Mouse (Mus musculus) limb, embryonic 10.5 days (tissue): Measurements from ENCODE around the gene Slc38a4. TPM values are rescaled to one million over a fixed set of nuclear protein-coding genes. Genes with fewer than 3 reads are reported as not detected.

Experiments used
- DNase-seq: peaks from one replicate; pipeline ENCODE4 v3.0.0-alpha.2; 2017; ENCODE audit warnings: low spot score
- H3K27ac ChIP-seq: fragments of 300-500 bp; sonication (generic); 2 replicates; pipeline ENCODE4 v1.5.1; 2016; ENCODE audit warnings: mild to moderate bottlenecking
- H3K27me3 ChIP-seq: fragments of 300-500 bp; sonication (generic); 2 replicates; pipeline ENCODE4 v1.6.1; 2016; ENCODE audit warnings: low read depth, mild to moderate bottlenecking; ENCODE audit not compliant: poor library complexity, severe bottlenecking
- H3K36me3 ChIP-seq: fragments of 300-500 bp; sonication (generic); 2 replicates; pipeline ENCODE4 v1.6.1; 2016; ENCODE audit warnings: mild to moderate bottlenecking, moderate library complexity
- H3K4me1 ChIP-seq: fragments of 300-500 bp; sonication (generic); 2 replicates; pipeline ENCODE4 v1.6.1; 2016
- H3K4me3 ChIP-seq: fragments of 300-500 bp; sonication (generic); 2 replicates; pipeline ENCODE4 v1.5.1; 2016; ENCODE audit warnings: mild to moderate bottlenecking, moderate library complexity
- H3K9me3 ChIP-seq: fragments of 300-500 bp; sonication (generic); replicated peaks from 2 replicates; pipeline ENCODE4 v1.6.1; 2016; ENCODE audit warnings: mild to moderate bottlenecking
- WGBS: fragments of 180-500 bp; shearing (Covaris S2); methylation state at CpG from one replicate; pipeline ENCODE4 v1.1.7; 2016; 5-methylcytosine and 5-hydroxymethylcytosine counted together
- polyA plus RNA-seq: library from polyadenylated mRNA; unstranded; fragments of >200 nt; fragmentation: Nextera tagmentation; extraction: Ambion mirVana; gene quantifications from 2 replicates; pipeline ENCODE4 v1.2.1, GENCODE M21; 2016

Gene Slc38a4
- polyA plus RNA-seq, 1 experiment from 2014 or later: 77.5 TPM

DNA sequence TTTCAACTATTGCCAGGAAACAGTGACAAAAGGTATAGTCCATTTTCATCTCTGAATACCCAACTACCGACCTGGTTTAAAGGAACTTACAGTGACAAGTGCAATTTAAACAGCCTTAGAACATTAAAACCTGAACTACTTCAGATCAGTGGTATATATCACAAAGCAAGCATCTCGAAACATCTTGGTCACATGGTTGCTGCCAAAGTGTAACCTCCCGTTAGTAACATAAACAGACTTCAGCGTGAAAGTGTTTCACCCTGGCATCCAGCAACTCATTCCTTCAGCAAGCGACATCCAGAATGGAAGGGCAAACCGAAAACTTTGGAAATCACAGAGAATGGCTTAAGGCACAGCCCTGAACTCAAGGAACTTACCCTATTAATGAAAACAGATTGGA lies 29.1 kb downstream of the Slc38a4 start:
- no peaks in the 10 kb centered on the region for H3K36me3 ChIP-seq
- H3K4me1 ChIP-seq: peaks cover 15% of the 10 kb centered on the region
- no peak overlapping the region for H3K27ac ChIP-seq
- no peak for DNase-seq
- 86% methylated on average over 6 of the region's 6 CpGs for WGBS
- H3K4me3 ChIP-seq: no peak overlapping the region
- H3K27me3 ChIP-seq: no peaks in the 10 kb centered on the region
- no peaks in the 10 kb centered on the region for H3K9me3 ChIP-seq

DNA sequence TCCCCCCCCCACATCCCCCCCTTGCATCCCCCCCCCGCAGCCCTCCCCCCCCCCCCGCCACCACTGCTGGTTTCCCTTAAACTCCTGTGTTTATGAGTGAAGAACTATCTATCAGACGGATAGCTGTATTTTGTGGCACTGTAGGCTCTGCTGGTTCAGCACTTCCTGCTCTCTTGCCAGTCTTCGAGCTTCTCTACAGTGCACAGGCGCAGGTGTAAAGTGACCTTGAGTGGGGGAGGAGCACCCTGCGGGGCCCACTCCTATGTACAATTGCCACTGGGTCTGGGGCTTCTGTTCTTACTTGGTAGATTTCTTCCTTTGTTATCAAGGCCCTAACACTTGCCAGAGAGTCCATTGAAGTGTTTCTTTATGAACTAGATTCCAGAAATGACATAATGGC lies 33.0 kb downstream of the Slc38a4 start:
- H3K27me3 ChIP-seq: no peaks in the 10 kb centered on the region
- H3K9me3 ChIP-seq: no peaks in the 10 kb centered on the region
- peaks cover 6% of the 10 kb centered on the region for H3K36me3 ChIP-seq
- peaks cover 7% of the 10 kb centered on the region; the same call in 1 of the 2 replicates for H3K4me1 ChIP-seq
- no peak overlapping the region for H3K4me3 ChIP-seq
- 74% methylated on average over 6 of the region's 6 CpGs for WGBS
- no peak for DNase-seq
- H3K27ac ChIP-seq: no peak overlapping the region

DNA sequence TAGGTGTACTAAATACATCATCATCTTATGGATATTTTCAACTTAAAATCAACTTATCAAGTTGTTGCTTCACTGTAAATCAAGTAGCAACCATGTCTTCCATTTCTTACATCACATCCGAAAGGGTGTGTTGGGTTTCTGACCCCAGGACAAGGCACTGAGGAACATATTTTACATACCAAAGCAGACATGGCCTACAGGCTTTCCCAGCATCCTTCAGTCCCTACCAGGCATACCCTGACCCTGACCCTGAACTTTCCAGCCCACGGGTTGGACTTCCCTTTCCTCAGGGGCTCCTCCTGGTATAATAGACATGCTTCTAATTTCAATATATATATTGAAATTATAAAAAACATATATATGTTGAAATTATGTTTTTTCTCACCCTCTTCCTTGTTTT lies 33.5 kb downstream of the Slc38a4 start:
- Histone ChIP-seq H3K4me1 (0 out of 2 replicates have a peak, but pooled peaks cover 2% of the 10 kb centered on the region), H3K27me3 (no peaks in the 10 kb centered on the region)
- 94% methylated on average over 2 of the region's 2 CpGs for WGBS

DNA sequence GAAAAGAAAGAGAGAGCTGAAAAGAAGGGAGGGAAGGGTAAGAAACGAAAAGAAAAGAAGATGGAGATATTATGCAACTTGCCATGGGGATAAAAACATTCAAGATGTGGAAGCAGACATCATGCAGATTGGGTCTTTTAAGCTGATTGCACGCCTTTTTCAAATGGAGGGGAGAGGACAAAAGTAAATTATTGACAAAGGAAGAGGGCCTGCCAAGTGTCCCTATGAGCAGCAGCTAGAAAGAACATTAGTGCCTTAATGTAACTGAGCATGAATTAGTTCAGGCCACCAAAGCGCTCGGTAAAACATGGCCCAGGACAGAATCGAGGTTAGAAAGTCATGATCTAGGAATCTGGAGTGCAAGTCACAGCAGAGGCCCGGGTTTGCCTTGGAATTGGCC lies 35.5 kb downstream of the Slc38a4 start:
- no peak overlapping the region for H3K27ac ChIP-seq
- H3K4me3 ChIP-seq: no peak overlapping the region
- H3K27me3 ChIP-seq: no peaks in the 10 kb centered on the region
- H3K36me3 ChIP-seq: peaks cover 30% of the 10 kb centered on the region
- WGBS: 87% methylated on average over 6 of the region's 6 CpGs
- H3K9me3 ChIP-seq: no peaks in the 10 kb centered on the region
- H3K4me1 ChIP-seq: 0 out of 2 replicates have a peak, but pooled peaks cover 2% of the 10 kb centered on the region
- no peak for DNase-seq

More for the DNA sequence above, 33.5 kb downstream of the Slc38a4 start:
- Histone ChIP-seq H3K27ac (no peak overlapping the region), H3K36me3 (peaks cover 10% of the 10 kb centered on the region), H3K9me3 (no peaks in the 10 kb centered on the region), H3K4me3 (no peak overlapping the region)
- no peak for DNase-seq

DNA sequence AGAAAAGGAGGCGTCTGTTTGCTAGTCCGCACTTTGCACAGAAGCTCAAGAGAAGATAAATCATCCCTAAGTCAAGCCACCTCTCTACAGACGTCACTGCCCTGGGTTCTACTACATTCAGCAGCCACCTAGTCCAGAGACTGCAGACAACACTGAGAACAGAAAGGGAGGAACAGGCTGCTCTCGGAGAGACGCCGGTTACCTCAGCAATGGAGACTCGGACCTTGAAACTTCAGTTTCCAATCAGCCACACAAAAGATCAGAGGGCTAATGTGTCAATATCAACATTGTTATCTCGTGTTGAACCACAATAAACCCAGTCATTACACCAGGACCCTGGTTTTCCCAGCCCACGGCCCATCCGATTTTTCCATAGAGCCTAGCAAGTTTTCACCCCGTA lies 36.4 kb downstream of the Slc38a4 start:
- H3K27me3 ChIP-seq: no peaks in the 10 kb centered on the region
- H3K36me3 ChIP-seq: peaks cover 39% of the 10 kb centered on the region
- H3K27ac ChIP-seq: no peak overlapping the region
- 0 out of 2 replicates have a peak, but pooled peaks cover 2% of the 10 kb centered on the region for H3K4me1 ChIP-seq
- no peak overlapping the region for H3K4me3 ChIP-seq
- DNase-seq: no peak
- H3K9me3 ChIP-seq: no peaks in the 10 kb centered on the region
- 84% methylated on average over 11 of the region's 11 CpGs for WGBS

DNA sequence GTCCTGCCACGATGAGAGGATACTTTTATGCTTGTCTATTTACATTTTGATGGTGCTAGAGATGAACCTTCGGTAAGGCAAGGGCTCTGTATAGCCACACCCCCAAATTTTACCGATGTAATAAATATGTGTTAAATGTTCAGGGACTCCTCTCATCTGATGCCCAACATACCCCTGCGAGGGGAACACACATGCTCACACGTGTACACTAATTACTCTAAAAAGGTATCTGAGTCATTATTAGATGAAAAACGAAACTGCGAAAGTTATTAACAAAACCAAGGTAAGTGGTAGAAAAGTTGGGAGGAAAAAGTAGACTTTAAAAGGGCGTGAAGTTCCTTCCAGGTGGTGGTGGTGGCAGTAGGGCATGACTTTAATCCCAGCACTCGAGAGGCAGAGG lies 38.6 kb downstream of the Slc38a4 start:
- Histone ChIP-seq H3K9me3 (no peaks in the 10 kb centered on the region), H3K4me1 (no peaks in the 10 kb centered on the region), H3K27me3 (no peaks in the 10 kb centered on the region), H3K27ac (no peak overlapping the region), H3K4me3 (no peak overlapping the region), H3K36me3 (peaks cover 60% of the 10 kb centered on the region)
- no peak for DNase-seq
- 93% methylated on average over 9 of the region's 9 CpGs for WGBS

DNA sequence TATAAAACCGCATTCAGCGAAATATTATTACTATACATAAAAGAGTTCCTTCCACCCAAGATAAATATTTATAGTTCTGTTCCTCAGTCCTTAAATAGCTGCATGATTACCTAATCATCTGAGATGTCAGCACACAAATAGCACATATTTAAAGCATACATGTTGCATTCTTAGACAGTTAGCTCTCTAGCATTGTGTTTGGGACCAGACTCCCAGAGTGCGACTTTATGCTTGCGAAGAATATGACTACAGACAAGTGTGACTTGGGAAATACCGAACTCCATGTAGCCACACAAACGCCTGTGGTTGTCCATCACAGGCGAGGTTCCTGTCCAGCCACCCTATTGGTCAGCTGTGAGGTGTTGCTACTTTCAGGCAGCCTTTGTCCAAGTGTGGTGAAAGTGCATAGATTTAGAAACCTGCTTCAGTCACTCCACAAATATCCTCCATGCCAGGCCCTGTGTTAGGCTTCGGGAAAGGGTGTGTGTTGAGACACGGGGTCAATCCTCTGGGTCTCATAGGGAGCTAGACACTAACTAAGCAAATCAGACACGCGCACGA lies 40.6 kb downstream of the Slc38a4 start:
- Histone ChIP-seq H3K27me3 (no peaks in the 10 kb centered on the region), H3K36me3 (peaks cover 81% of the 10 kb centered on the region), H3K4me1 (no peaks in the 10 kb centered on the region), H3K27ac (0 out of 2 replicates have a peak overlapping the region, but pooled peaks have one; percentile 7), H3K4me3 (no peak overlapping the region), H3K9me3 (no peaks in the 10 kb centered on the region)
- DNase-seq: no peak
- WGBS: 95% methylated on average over 12 of the region's 12 CpGs

DNA sequence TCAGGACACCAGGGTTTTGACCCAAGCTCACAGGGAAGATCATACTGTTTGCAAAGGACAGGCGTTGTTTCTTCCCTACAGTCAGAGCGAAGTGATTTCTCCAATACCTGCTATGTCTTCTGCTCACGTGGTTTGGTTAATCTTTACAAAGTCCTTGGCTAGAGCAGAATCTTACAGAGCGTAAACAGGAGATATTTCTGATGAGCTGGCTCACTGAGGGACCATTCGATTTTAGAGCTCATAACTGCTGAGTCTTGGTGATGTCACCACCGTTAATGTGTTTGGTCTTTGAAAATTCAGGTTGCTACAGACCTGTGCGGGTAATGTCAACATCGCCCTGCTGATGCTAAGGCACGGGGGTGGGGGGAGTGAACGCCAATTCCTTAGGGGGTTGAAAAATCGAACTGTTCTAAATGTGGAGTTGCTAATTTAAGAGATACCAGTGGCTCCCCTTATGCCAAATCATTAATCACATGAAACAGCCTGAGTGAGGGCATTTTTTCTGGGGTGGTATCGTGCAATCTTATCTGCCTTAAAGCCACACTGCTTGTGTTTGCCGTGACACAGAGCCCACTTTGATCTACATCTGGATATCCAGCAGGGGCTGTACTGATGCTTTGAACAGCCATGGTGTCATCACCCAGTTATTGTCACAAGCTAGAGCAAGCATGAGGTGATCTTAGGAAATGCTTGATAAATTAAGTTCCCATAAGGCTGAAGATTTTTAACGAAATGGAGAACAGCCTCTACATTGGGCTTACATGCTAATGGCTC lies 44.0 kb downstream of the Slc38a4 start:
- no peaks in the 10 kb centered on the region for H3K9me3 ChIP-seq
- WGBS: 92% methylated on average over 14 of the region's 14 CpGs
- no peak for DNase-seq
- H3K27ac ChIP-seq: no peak overlapping the region
- no peaks in the 10 kb centered on the region for H3K27me3 ChIP-seq
- no peaks in the 10 kb centered on the region for H3K4me1 ChIP-seq
- peaks cover 93% of the 10 kb centered on the region for H3K36me3 ChIP-seq
- no peak overlapping the region for H3K4me3 ChIP-seq

DNA sequence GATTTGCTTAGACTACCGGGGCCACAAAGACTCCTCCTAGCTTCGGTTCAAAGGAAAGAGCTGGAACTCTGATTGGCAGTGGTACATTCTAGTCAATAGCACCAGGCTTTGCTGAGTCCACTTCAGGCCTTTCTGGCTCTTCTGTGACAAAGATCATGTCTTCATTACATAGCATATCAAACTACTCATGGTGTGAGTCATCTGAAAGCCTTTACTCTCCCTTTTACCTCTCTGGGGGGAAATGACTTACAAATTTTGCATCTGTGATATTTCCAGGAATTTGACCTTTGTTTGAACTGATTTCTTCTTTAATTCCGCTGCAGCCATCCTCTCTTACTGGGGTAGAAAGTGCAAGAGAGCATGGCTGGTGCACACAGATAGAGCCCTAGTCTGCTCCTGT lies 46.5 kb downstream of the Slc38a4 start:
- H3K4me1 ChIP-seq: peaks cover 4% of the 10 kb centered on the region; the same call in 1 of the 2 replicates
- no peak overlapping the region for H3K27ac ChIP-seq
- no peaks in the 10 kb centered on the region for H3K9me3 ChIP-seq
- H3K4me3 ChIP-seq: no peak overlapping the region
- DNase-seq: no peak
- 89% methylated on average over 3 of the region's 3 CpGs for WGBS
- H3K27me3 ChIP-seq: no peaks in the 10 kb centered on the region
- peaks cover 90% of the 10 kb centered on the region for H3K36me3 ChIP-seq

DNA sequence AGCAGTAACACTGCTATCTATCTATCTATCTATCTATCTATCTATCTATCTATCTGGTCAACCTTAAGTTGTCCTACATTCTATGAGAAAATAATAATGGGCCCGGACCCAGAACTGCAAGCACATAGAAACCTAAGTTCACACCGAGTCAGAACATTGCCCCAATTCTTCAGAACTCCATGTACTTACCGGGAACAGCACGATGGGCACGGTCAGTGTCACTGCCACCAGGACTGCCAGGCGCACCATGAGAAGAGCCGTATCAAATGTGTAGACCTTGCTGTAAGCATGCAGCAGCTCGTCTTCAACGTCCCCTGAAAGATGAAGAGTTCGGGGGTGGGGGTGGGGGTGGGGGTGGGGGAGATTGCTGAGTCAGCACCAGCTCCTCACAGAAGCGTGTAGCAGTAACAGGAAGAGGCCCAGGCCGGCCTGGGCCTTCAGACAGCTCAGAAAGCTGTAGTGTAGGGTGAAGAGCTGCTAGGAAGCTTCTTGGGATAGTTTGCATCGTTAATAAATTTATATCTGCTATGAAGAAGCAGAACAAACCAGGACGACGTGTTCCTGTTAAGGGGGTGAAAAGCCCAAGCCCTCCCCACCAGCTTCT lies 50.0 kb downstream of the Slc38a4 start:
- peak overlapping the region; percentile 23; the same call in 1 of the 2 replicates for H3K27ac ChIP-seq
- no peaks in the 10 kb centered on the region for H3K27me3 ChIP-seq
- no peak overlapping the region for H3K4me3 ChIP-seq
- peaks cover 39% of the 10 kb centered on the region for H3K4me1 ChIP-seq
- WGBS: 93% methylated on average over 15 of the region's 15 CpGs
- DNase-seq: no peak
- no peaks in the 10 kb centered on the region for H3K9me3 ChIP-seq
- peaks cover 65% of the 10 kb centered on the region for H3K36me3 ChIP-seq

DNA sequence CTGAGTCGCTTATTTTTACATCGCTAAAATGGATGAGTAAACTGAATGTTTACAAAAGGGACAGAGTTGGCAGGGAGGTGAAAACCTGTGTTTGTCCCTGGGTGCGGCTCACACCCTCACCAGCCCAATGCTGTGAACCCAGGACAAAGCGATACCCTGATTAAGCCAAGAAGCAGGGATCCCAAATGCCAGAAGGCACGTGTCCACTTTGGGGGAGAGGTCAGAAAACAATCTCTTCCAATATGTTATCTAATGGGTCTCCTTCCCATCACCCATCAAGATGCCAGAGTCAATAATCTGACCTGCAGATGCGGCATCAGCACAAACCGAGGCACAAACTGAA lies 51.3 kb downstream of the Slc38a4 start:
- DNase-seq: no peak
- 93% methylated on average over 7 of the region's 7 CpGs for WGBS
- Histone ChIP-seq H3K4me1 (peaks cover 52% of the 10 kb centered on the region), H3K27me3 (no peaks in the 10 kb centered on the region), H3K4me3 (no peak overlapping the region), H3K27ac (peak overlapping the region; percentile 25; the same call in 1 of the 2 replicates), H3K9me3 (no peaks in the 10 kb centered on the region), H3K36me3 (peaks cover 52% of the 10 kb centered on the region)

DNA sequence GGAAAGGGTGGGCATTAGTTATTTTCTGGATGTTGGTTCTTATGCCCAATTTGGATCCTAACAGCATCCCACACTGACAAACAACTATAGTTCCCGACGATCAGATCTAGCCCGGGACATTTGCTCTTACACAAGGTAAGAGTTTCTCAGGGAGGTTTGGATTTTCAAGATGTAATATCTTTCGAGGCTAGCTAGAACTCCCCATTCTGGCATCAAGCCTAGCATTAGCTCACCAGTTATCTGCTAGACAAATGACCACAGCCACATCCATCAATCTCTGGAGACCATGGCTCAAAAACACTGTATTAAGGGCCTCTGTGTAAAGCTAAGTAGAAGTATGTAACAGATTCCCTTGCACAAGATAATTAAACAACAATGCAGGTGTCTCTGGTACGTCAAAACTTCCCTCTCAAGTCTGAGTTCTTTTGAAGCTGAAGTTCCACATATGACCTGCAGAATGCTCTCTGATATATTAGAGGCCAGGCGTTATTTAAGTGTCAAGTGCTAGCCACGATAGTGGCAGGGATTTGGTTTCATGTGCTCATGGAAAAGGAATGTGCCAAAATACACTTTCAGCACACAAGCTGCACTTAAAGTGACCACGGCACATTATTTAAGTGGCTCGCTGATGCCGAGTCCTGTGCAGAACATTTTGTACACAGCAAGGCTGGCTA lies 51.8 kb downstream of the Slc38a4 start:
- Histone ChIP-seq H3K27me3 (no peaks in the 10 kb centered on the region), H3K4me1 (peaks cover 57% of the 10 kb centered on the region), H3K4me3 (no peak overlapping the region), H3K27ac (peak overlapping the region; percentile 25; the same call in 1 of the 2 replicates), H3K9me3 (no peaks in the 10 kb centered on the region), H3K36me3 (peaks cover 52% of the 10 kb centered on the region)
- 69% methylated on average over 10 of the region's 10 CpGs for WGBS
- no peak for DNase-seq

DNA sequence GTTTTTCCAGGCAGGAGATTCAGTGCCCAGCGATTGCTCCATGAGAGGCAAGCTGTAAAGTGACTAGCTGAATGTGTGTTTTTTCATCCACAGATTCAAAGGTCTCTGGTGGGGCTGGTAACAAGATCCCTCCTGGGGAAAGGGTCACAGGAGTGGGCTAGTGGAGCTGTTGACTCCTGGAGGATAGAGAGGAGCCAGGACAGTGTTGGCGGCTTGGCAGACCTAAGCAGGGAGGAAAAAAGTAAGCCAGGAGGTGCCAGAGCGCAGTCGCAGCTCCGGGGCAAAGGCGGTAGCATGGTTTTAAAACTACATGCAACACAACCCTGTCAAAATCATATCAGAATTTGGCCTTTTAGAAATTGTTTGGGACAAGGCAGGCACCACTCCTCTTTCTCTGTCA lies 52.6 kb downstream of the Slc38a4 start:
- Histone ChIP-seq H3K27me3 (no peaks in the 10 kb centered on the region), H3K4me1 (peaks cover 58% of the 10 kb centered on the region), H3K36me3 (peaks cover 52% of the 10 kb centered on the region), H3K9me3 (no peaks in the 10 kb centered on the region), H3K27ac (peak overlapping the region; percentile 91), H3K4me3 (peak overlapping the region; percentile 23; the same call in 1 of the 2 replicates)
- 79% methylated on average over 6 of the region's 6 CpGs for WGBS
- DNase-seq: no peak
